Mouse (Mus musculus): Measurements from ENCODE around the gene Olfr281. TPM values are rescaled to one million over a fixed set of nuclear protein-coding genes. Genes with fewer than 3 reads are reported as not detected.
"Not testable (repeated sequence)": the region's sequence is repeated elsewhere in the genome, so short reads cannot be mapped to it uniquely, and the experiment has no call there.

Gene Olfr281
- not detected in 2 replicates for polyA plus RNA-seq (2016; fragmentation: Nextera tagmentation; extraction: Ambion mirVana)

GRCm38 (mm10) chr15:98452288-98452687, at the start of gene Olfr281:
Gene Olfr281, plus strand, starts transcription at chr15:98452588.
- Histone ChIP-seq H3K4me1 (no peaks in the 10 kb centered on the region), H3K27ac (replicated peaks) (no peak within 1 kb of the TSS), H3K9me3 (no peaks in the 10 kb centered on the region), H3K27me3 (replicated peaks; ENCODE audit: low read depth, poor library complexity, severe bottlenecking) (no peaks in the 10 kb centered on the region), H3K4me3 (no peak within 1 kb of the TSS), H3K36me3 (replicated peaks) (no peaks in the 10 kb centered on the region)
- no peak for DNase-seq (ENCODE audit: low spot score)
- 87% methylated on average over 7 of the region's 7 CpGs for WGBS

GRCm38 (mm10) chr15:98408406-98409060, 43.9 kb upstream of the Olfr281 start:
- no peak for DNase-seq (ENCODE audit: low spot score)
- WGBS = 73% methylated on average over 17 of the region's 17 CpGs
- H3K4me1 ChIP-seq = no peaks in the 10 kb centered on the region

GRCm38 (mm10) chr15:98409635-98410034, 42.8 kb upstream of the Olfr281 start:
- WGBS = 91% methylated on average over 2 of the region's 2 CpGs
- H3K27ac ChIP-seq (replicated peaks) = no peak overlapping the region
- no peaks in the 10 kb centered on the region for H3K36me3 ChIP-seq (replicated peaks)
- no peak for DNase-seq (ENCODE audit: low spot score)
- H3K4me3 ChIP-seq = no peak overlapping the region
- H3K9me3 ChIP-seq = no peaks in the 10 kb centered on the region
- H3K4me1 ChIP-seq = no peaks in the 10 kb centered on the region
- no peaks in the 10 kb centered on the region for H3K27me3 ChIP-seq (replicated peaks; ENCODE audit: low read depth, poor library complexity, severe bottlenecking)

More at GRCm38 (mm10) chr15:98408406-98409060, 43.9 kb upstream of the Olfr281 start:
- H3K36me3 ChIP-seq (replicated peaks) = no peaks in the 10 kb centered on the region
- no peak overlapping the region for H3K27ac ChIP-seq (replicated peaks)
- H3K4me3 ChIP-seq = no peak overlapping the region
- no peaks in the 10 kb centered on the region for H3K9me3 ChIP-seq
- no peaks in the 10 kb centered on the region for H3K27me3 ChIP-seq (replicated peaks; ENCODE audit: low read depth, poor library complexity, severe bottlenecking)

- Histone ChIP-seq H3K36me3 (replicated peaks) (no peaks in the 10 kb centered on the region), H3K4me3 (no peak overlapping the region), H3K27ac (replicated peaks) (no peak overlapping the region), H3K4me1 (no peaks in the 10 kb centered on the region), H3K27me3 (replicated peaks; ENCODE audit: low read depth, poor library complexity, severe bottlenecking) (no peaks in the 10 kb centered on the region), H3K9me3 (no peaks in the 10 kb centered on the region)
- 94% methylated on average over 9 of the region's 9 CpGs for WGBS
- no peak for DNase-seq (ENCODE audit: low spot score)
Observed at GRCm38 (mm10) chr15:98410249-98410648, 42.1 kb upstream of the Olfr281 start.

GRCm38 (mm10) chr15:98415996-98416395, 36.4 kb upstream of the Olfr281 start:
- 82% methylated on average over 4 of the region's 4 CpGs for WGBS
- no peak for DNase-seq (ENCODE audit: low spot score)
- Histone ChIP-seq H3K27ac (replicated peaks) (no peak overlapping the region), H3K27me3 (replicated peaks; ENCODE audit: low read depth, poor library complexity, severe bottlenecking) (no peaks in the 10 kb centered on the region), H3K4me1 (peaks cover 8% of the 10 kb centered on the region), H3K36me3 (replicated peaks) (no peaks in the 10 kb centered on the region), H3K9me3 (no peaks in the 10 kb centered on the region), H3K4me3 (no peak overlapping the region)

- not testable (repeated sequence) for H3K4me3 ChIP-seq; H3K27me3 ChIP-seq (replicated peaks; ENCODE audit: low read depth, poor library complexity, severe bottlenecking); DNase-seq (ENCODE audit: low spot score); H3K27ac ChIP-seq (replicated peaks); H3K9me3 ChIP-seq; H3K36me3 ChIP-seq (replicated peaks)
- H3K4me1 ChIP-seq = peaks cover 13% of the 10 kb centered on the region
Observed at GRCm38 (mm10) chr15:98416802-98417201, 35.6 kb upstream of the Olfr281 start.

GRCm38 (mm10) chr15:98417285-98417684, 35.1 kb upstream of the Olfr281 start:
- WGBS = 57% methylated on average over 2 of the region's 3 CpGs
- H3K36me3 ChIP-seq (replicated peaks); H3K9me3 ChIP-seq; H3K27me3 ChIP-seq (replicated peaks; ENCODE audit: low read depth, poor library complexity, severe bottlenecking); H3K27ac ChIP-seq (replicated peaks); H3K4me3 ChIP-seq: not testable (repeated sequence)
- H3K4me1 ChIP-seq = peaks cover 13% of the 10 kb centered on the region
- peak; percentile 21 for DNase-seq (ENCODE audit: low spot score)

- DNase-seq (ENCODE audit: low spot score) = no peak
- 70% methylated on average over 7 of the region's 7 CpGs for WGBS
- Histone ChIP-seq H3K27ac (replicated peaks) (no peak overlapping the region), H3K4me3 (no peak overlapping the region), H3K27me3 (replicated peaks; ENCODE audit: low read depth, poor library complexity, severe bottlenecking) (no peaks in the 10 kb centered on the region), H3K36me3 (replicated peaks) (no peaks in the 10 kb centered on the region), H3K4me1 (peaks cover 13% of the 10 kb centered on the region), H3K9me3 (no peaks in the 10 kb centered on the region)
Observed at GRCm38 (mm10) chr15:98418096-98418495, 34.3 kb upstream of the Olfr281 start.

GRCm38 (mm10) chr15:98420897-98421296, 31.5 kb upstream of the Olfr281 start:
- Histone ChIP-seq H3K27ac (replicated peaks) (no peak overlapping the region), H3K27me3 (replicated peaks; ENCODE audit: low read depth, poor library complexity, severe bottlenecking) (no peaks in the 10 kb centered on the region), H3K9me3 (no peaks in the 10 kb centered on the region), H3K36me3 (replicated peaks) (no peaks in the 10 kb centered on the region), H3K4me3 (no peak overlapping the region), H3K4me1 (peaks cover 30% of the 10 kb centered on the region)
- 52% methylated on average over 4 of the region's 4 CpGs for WGBS
- peak; percentile 28 for DNase-seq (ENCODE audit: low spot score)

GRCm38 (mm10) chr15:98424326-98424725, 28.1 kb upstream of the Olfr281 start:
- 61% methylated on average over 14 of the region's 14 CpGs for WGBS
- Histone ChIP-seq H3K4me1 (peaks cover 30% of the 10 kb centered on the region), H3K9me3 (no peaks in the 10 kb centered on the region), H3K4me3 (no peak overlapping the region), H3K36me3 (replicated peaks) (no peaks in the 10 kb centered on the region), H3K27me3 (replicated peaks; ENCODE audit: low read depth, poor library complexity, severe bottlenecking) (no peaks in the 10 kb centered on the region), H3K27ac (replicated peaks) (peak overlapping the region; percentile 65)
- peak; percentile 31 for DNase-seq (ENCODE audit: low spot score)

GRCm38 (mm10) chr15:98424753-98425152, 27.6 kb upstream of the Olfr281 start:
- Histone ChIP-seq H3K27me3 (replicated peaks; ENCODE audit: low read depth, poor library complexity, severe bottlenecking) (no peaks in the 10 kb centered on the region), H3K4me1 (peaks cover 30% of the 10 kb centered on the region), H3K4me3 (no peak overlapping the region), H3K36me3 (replicated peaks) (no peaks in the 10 kb centered on the region), H3K27ac (replicated peaks) (peak overlapping the region; percentile 65), H3K9me3 (no peaks in the 10 kb centered on the region)
- 52% methylated on average over 6 of the region's 6 CpGs for WGBS
- no peak for DNase-seq (ENCODE audit: low spot score)

- peaks cover 30% of the 10 kb centered on the region for H3K4me1 ChIP-seq
- no peaks in the 10 kb centered on the region for H3K9me3 ChIP-seq
- 91% methylated on average over 7 of the region's 7 CpGs for WGBS
- no peaks in the 10 kb centered on the region for H3K36me3 ChIP-seq (replicated peaks)
- H3K27me3 ChIP-seq (replicated peaks; ENCODE audit: low read depth, poor library complexity, severe bottlenecking) = no peaks in the 10 kb centered on the region
- no peak overlapping the region for H3K4me3 ChIP-seq
- DNase-seq (ENCODE audit: low spot score) = no peak
- H3K27ac ChIP-seq (replicated peaks) = peak overlapping the region; percentile 65; the same call in 1 of the 2 replicates
Observed at GRCm38 (mm10) chr15:98425188-98425587, 27.2 kb upstream of the Olfr281 start.

GRCm38 (mm10) chr15:98430925-98431324, 21.5 kb upstream of the Olfr281 start, which contains the start of gene Olfr282:
Gene Olfr282, plus strand, starts transcription at chr15:98431225.
- H3K27me3 ChIP-seq (replicated peaks; ENCODE audit: low read depth, poor library complexity, severe bottlenecking); H3K27ac ChIP-seq (replicated peaks); H3K4me3 ChIP-seq; H3K36me3 ChIP-seq (replicated peaks); DNase-seq (ENCODE audit: low spot score); H3K9me3 ChIP-seq; H3K4me1 ChIP-seq: not testable (repeated sequence)
- 83% methylated on average over 5 of the region's 5 CpGs for WGBS
